Mouse (Mus musculus) kidney, adult 8-10 months (tissue): ENCODE measurements around the gene Cd2bp2.
"Not testable (repeated sequence)": the region's sequence is repeated elsewhere in the genome, so short reads cannot be mapped to it uniquely, and the experiment has no call there.

ENCODE experiments used
- DNase-seq, 2 experiments: peaks; one replicate each; pipeline ENCODE4 v3.0.0; 2022

Cd2bp2 gene

GRCm38 (mm10) chr7:127188305-127189276 lies 7.3 kb downstream of the Cd2bp2 start:
- DNase-seq, result no peak

GRCm38 (mm10) chr7:127187351-127187750 lies 8.5 kb downstream of the Cd2bp2 start:
- no peak for DNase-seq

- no peak for DNase-seq
Measured at GRCm38 (mm10) chr7:127185601-127186000, 10.2 kb downstream of the Cd2bp2 start.

- no peak for DNase-seq
Measured at GRCm38 (mm10) chr7:127184720-127185119, 11.1 kb downstream of the Cd2bp2 start.

- DNase-seq, result peak in 1 of 2 experiments; percentile 50
Measured at GRCm38 (mm10) chr7:127183828-127184227, 12.0 kb downstream of the Cd2bp2 start.

- peak in 1 of 2 experiments; percentile 29 for DNase-seq
Measured at GRCm38 (mm10) chr7:127183345-127183744, 12.5 kb downstream of the Cd2bp2 start.

- not testable (repeated sequence) for DNase-seq
Measured at GRCm38 (mm10) chr7:127181724-127182123, 14.1 kb downstream of the Cd2bp2 start.

- no peak for DNase-seq
Measured at GRCm38 (mm10) chr7:127180783-127181182, 15.1 kb downstream of the Cd2bp2 start.

- DNase-seq, result no peak
Measured at GRCm38 (mm10) chr7:127176937-127177336, 18.9 kb downstream of the Cd2bp2 start.

GRCm38 (mm10) chr7:127166501-127166900 lies 29.3 kb downstream of the Cd2bp2 start:
- DNase-seq, result no peak

GRCm38 (mm10) chr7:127165607-127166493 lies 30.0 kb downstream of the Cd2bp2 start:
- DNase-seq, result no peak

GRCm38 (mm10) chr7:127164002-127164401 lies 31.8 kb downstream of the Cd2bp2 start:
- DNase-seq, result no peak

- DNase-seq, result no peak
Measured at GRCm38 (mm10) chr7:127162546-127162945, 33.3 kb downstream of the Cd2bp2 start.

GRCm38 (mm10) chr7:127157548-127157947 lies 38.3 kb downstream of the Cd2bp2 start:
- no peak for DNase-seq

- no peak for DNase-seq
Measured at GRCm38 (mm10) chr7:127153477-127153876, 42.4 kb downstream of the Cd2bp2 start.

- DNase-seq, result no peak
Measured at GRCm38 (mm10) chr7:127152464-127152863, 43.4 kb downstream of the Cd2bp2 start.

- DNase-seq, result no peak
Measured at GRCm38 (mm10) chr7:127147901-127148300, 47.9 kb downstream of the Cd2bp2 start.

GRCm38 (mm10) chr7:127146267-127146603 lies 49.6 kb downstream of the Cd2bp2 start:
- no peak for DNase-seq

- DNase-seq, result no peak
Measured at GRCm38 (mm10) chr7:127145387-127146266, 50.2 kb downstream of the Cd2bp2 start.

GRCm38 (mm10) chr7:127144412-127144811 lies 51.4 kb downstream of the Cd2bp2 start:
- DNase-seq, result no peak

GRCm38 (mm10) chr7:127142666-127143065 lies 53.2 kb downstream of the Cd2bp2 start:
- DNase-seq, result no peak

GRCm38 (mm10) chr7:127142214-127142613 lies 53.6 kb downstream of the Cd2bp2 start:
- DNase-seq, result no peak
